Mouse (Mus musculus) bone marrow, adult 2 months (tissue): ENCODE results near the gene Ramp1.

Experiments used
- CTCF ChIP-seq: fragments of 200-500 bp; IDR thresholded peaks from 2 replicates; pipeline ENCODE4 v1.5.1; 2011; ENCODE audit warnings: low read length, control low read depth; ENCODE audit not compliant: control insufficient read depth, insufficient read depth
- POLR2A ChIP-seq: fragments of 200-500 bp; IDR thresholded peaks from 2 replicates; pipeline ENCODE4 v1.6.1; 2011; ENCODE audit warnings: low read depth, mild to moderate bottlenecking, control low read depth, low read length, borderline replicate concordance; ENCODE audit not compliant: control insufficient read depth

DNA sequence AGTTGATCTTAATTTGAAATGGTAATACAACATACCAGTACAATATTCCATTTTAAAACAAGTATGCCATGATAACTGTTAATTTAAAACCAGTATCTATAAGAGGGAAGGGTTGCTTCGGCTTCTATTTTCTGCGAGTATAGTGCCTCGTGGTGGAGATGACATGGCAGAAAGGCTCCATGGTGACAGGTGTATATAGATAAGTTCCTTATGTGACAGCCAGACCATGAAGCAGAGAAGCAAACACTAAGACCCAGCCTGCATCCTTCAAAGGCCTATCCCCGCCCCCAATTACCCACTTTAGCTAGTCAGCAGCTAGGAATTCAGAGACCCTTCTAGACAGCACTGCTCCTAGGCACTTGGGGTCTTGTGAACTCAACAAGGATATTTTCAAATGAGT lies 10.5 kb upstream of the Ramp1 start:
- no peak for TF ChIP-seq POLR2A
- no peak for TF ChIP-seq CTCF
